Comparison of ENCODE assay signal across 9 mouse cellular contexts in the genomic region with DNA sequence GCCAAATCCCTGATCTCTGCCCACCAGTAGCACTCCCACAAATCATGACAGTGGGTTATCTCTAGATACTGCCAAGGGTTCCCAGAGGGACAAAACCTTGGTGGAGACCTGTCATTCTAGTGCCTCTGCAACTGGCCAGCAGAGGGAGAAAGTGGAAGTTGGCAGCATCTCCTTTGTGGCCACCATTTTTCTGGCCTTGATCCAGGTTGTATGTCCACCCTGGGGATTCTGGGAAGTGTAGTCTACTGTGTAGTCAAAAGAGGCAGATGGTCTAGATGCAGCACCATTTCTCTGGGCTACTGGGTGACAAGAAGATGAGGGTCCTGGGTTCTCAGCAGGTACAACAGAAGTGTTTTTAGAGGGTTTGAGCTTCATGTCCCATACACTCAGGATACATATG.
DNase-seq lines count a peak whose midpoint lies in the region; ATAC-seq and TF ChIP-seq lines count a peak whose summit lies in the region.
"Had no signal": no experiment of that assay in that cellular context is flagged by ENCODE, and none has a peak within 500 bp of the region (broad histone marks: within the 10 kb centered on the region; RNA-seq: fewer than 3 reads in every experiment).

No protein-coding gene starts in this region.

- no peaks in the 10 kb centered on the region for H3K4me1 ChIP-seq in kidney, embryonic 14.5 days (ENCODE audit: control insufficient read depth, insufficient read depth, low read length)
- H3K4me1 ChIP-seq in lung, postnatal 0 days (ENCODE audit: insufficient read depth, low read depth, low read length): no peaks in the 10 kb centered on the region

- no peak for ATAC-seq in kidney, embryonic 14.5 days (ENCODE audit: low FRiP score, low TSS enrichment)
- peak; percentile 46 for ATAC-seq in lung, postnatal 0 days

- H3K27ac ChIP-seq in kidney, embryonic 14.5 days (ENCODE audit: low read depth, low read length): no peak overlapping the region
- no peak overlapping the region for H3K27ac ChIP-seq in lung, postnatal 0 days (ENCODE audit: low read length)
- H3K27ac ChIP-seq: embryonic facial prominence, embryonic 13.5 days; limb, embryonic 12.5 days had no signal

- no peak overlapping the region for H3K4me2 ChIP-seq in kidney, embryonic 14.5 days (replicated peaks; ENCODE audit: low read depth, low read length)
- no peak overlapping the region for H3K4me2 ChIP-seq in lung, postnatal 0 days (replicated peaks; ENCODE audit: low read depth, low read length)
- H3K4me2 ChIP-seq: embryonic facial prominence, embryonic 13.5 days; limb, embryonic 12.5 days had no signal

- TF ChIP-seq EP300 in lung, postnatal 0 days (IDR thresholded peaks at IDR 0.05): no peak

- no peaks in the 10 kb centered on the region for H3K36me3 ChIP-seq in kidney, embryonic 14.5 days (ENCODE audit: control insufficient read depth, insufficient read depth, low read length)
- no peaks in the 10 kb centered on the region for H3K36me3 ChIP-seq in lung, postnatal 0 days (ENCODE audit: insufficient read depth, low read length)
- H3K36me3 ChIP-seq: embryonic facial prominence, embryonic 13.5 days; limb, embryonic 12.5 days had no signal

- H3K4me3 ChIP-seq in kidney, embryonic 14.5 days (ENCODE audit: low read length): no peak overlapping the region
- no peak overlapping the region for H3K4me3 ChIP-seq in lung, postnatal 0 days (ENCODE audit: low read depth, low read length)
- H3K4me3 ChIP-seq: embryonic facial prominence, embryonic 13.5 days; limb, embryonic 12.5 days had no signal

- H3K9ac ChIP-seq in kidney, embryonic 14.5 days (ENCODE audit: low read depth, low read length): no peak overlapping the region
- no peak overlapping the region for H3K9ac ChIP-seq in lung, postnatal 0 days (replicated peaks; ENCODE audit: low read depth)
- H3K9ac ChIP-seq: embryonic facial prominence, embryonic 13.5 days; limb, embryonic 12.5 days had no signal

- H3K9me3 ChIP-seq in kidney, embryonic 14.5 days (ENCODE audit: control insufficient read depth, low read length): no peaks in the 10 kb centered on the region
- H3K9me3 ChIP-seq in lung, postnatal 0 days (ENCODE audit: low read length): no peaks in the 10 kb centered on the region
- H3K9me3 ChIP-seq: embryonic facial prominence, embryonic 13.5 days; limb, embryonic 12.5 days had no signal

- peak; percentile 17 for DNase-seq in kidney, adult 11 months
- peak; percentile 56 to 58 for DNase-seq in B cell, adult 2 months
- DNase-seq in MN1 (ENCODE audit: low spot score): peak; percentile 18
- DNase-seq in cerebellum, postnatal 25 days: peak; percentile 44 to 65
- peak; percentile 78 for DNase-seq in lung, postnatal 0 days (ENCODE audit: low spot score)
- DNase-seq in thymus, postnatal 25 days: no peak

- TF ChIP-seq CTCF in lung, postnatal 0 days (IDR thresholded peaks at IDR 0.05): peak; percentile 73

- H3K27me3 ChIP-seq in kidney, embryonic 14.5 days (ENCODE audit: control insufficient read depth, insufficient read depth, low read length): no peaks in the 10 kb centered on the region
- no peaks in the 10 kb centered on the region for H3K27me3 ChIP-seq in lung, postnatal 0 days (replicated peaks; ENCODE audit: insufficient read depth, low read length)
